Mouse (Mus musculus): ENCODE data around the gene Ctss.

DNA sequence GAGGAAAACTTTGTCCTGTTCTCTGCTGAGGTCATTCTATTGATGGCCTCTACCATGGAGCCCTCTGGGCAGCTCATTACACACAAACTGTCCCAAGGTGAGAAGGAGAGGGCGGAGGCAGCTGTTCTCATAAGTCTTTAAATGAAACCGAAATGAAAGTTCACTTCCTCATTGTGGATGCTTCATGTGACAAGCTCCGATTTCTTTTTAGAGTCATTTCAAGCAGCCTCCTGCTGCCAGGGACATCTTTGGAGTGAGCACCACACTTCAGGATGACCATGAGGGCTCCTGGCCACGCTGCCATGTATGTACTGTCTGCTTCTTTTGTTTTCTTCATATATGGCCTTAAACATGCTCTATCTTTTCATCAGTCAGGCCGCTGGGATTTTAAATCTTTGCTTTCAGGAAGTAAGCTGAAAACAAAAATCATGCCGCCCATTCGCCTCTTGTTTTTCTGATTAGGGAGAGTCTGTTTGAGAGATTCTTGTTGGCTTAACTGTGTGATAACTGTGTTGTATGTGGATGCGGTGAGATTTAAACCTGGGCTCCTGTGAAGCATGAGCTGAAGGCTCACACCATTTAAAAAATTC is at the start of gene Ctss:
- no peak for TF ChIP-seq EP300 (IDR thresholded peaks at IDR 0.05; ENCODE audit: insufficient read depth, low read depth, low read length)
- no peak for TF ChIP-seq CTCF (IDR thresholded peaks at IDR 0.05; ENCODE audit: low read depth, low read length)

All from ES-Bruce4 (cell line).